Mouse (Mus musculus) midbrain, embryonic 11.5 days (tissue): ENCODE results near the gene Fbxo39. TPM values are rescaled to one million over a fixed set of nuclear protein-coding genes. Genes with fewer than 3 reads are reported as not detected.
"Not testable (repeated sequence)": the region's sequence is repeated elsewhere in the genome, so short reads cannot be mapped to it uniquely, and the experiment has no call there.

ENCODE experiments used
- ATAC-seq: fragments of 200-750 bp; cut with Nextera tagmentation; 2 replicates; pipeline ENCODE4 v1.8.0; 2017; ENCODE audit warnings: moderate TSS enrichment, moderate library complexity; ENCODE audit not compliant: low FRiP score
- DNase-seq: peaks from one replicate; pipeline ENCODE4 v3.0.0; 2015; ENCODE audit warnings: low spot score; ENCODE audit errors: missing footprints
- H3K27ac ChIP-seq: fragments of 300-500 bp; sonication (generic); 2 replicates; pipeline ENCODE4 v1.5.1; 2014; ENCODE audit warnings: low read depth, low read length
- H3K27me3 ChIP-seq: fragments of 300-500 bp; sonication (generic); 2 replicates; pipeline ENCODE4 v1.6.1; 2014; ENCODE audit warnings: mild to moderate bottlenecking, low read length, moderate library complexity, mixed read lengths; ENCODE audit not compliant: control insufficient read depth, insufficient read depth
- H3K36me3 ChIP-seq: fragments of 300-500 bp; sonication (generic); 2 replicates; pipeline ENCODE4 v1.6.1; 2014; ENCODE audit warnings: mild to moderate bottlenecking, low read length, moderate library complexity, mixed read lengths; ENCODE audit not compliant: control insufficient read depth, insufficient read depth
- H3K4me1 ChIP-seq: fragments of 300-500 bp; sonication (generic); 2 replicates; pipeline ENCODE4 v1.6.1; 2014; ENCODE audit warnings: low read length; ENCODE audit not compliant: control insufficient read depth, insufficient read depth
- H3K4me2 ChIP-seq: fragments of 300-500 bp; sonication (generic); 2 replicates; pipeline ENCODE4 v1.6.1; 2014; ENCODE audit warnings: mild to moderate bottlenecking, moderate library complexity
- H3K4me3 ChIP-seq: fragments of 300-500 bp; sonication (generic); 2 replicates; pipeline ENCODE4 v1.5.1; 2014; ENCODE audit warnings: low read depth, low read length
- H3K9ac ChIP-seq: fragments of 300-500 bp; sonication (generic); 2 replicates; pipeline ENCODE4 v1.6.1; 2014; ENCODE audit warnings: low read length
- H3K9me3 ChIP-seq: fragments of 300-500 bp; sonication (generic); 2 replicates; pipeline ENCODE4 v1.6.1; 2016; ENCODE audit warnings: low read length; ENCODE audit not compliant: control insufficient read depth
- WGBS: fragments of 180-500 bp; shearing (Covaris S2); extraction: QIAGEN DNeasy Blood & Tissue Kit; methylation state at CpG from one replicate; pipeline ENCODE4 v1.1.7; 2014; 5-methylcytosine and 5-hydroxymethylcytosine counted together
- polyA plus RNA-seq: library from polyadenylated mRNA; unstranded; fragments of >200 nt; fragmentation: Nextera tagmentation; extraction: Ambion mirVana; gene quantifications from 2 replicates; pipeline ENCODE4 v1.2.1, GENCODE M21; 2014

The Fbxo39 gene
- polyA plus RNA-seq, 1 experiment from 2014 or later, result not detected

DNA sequence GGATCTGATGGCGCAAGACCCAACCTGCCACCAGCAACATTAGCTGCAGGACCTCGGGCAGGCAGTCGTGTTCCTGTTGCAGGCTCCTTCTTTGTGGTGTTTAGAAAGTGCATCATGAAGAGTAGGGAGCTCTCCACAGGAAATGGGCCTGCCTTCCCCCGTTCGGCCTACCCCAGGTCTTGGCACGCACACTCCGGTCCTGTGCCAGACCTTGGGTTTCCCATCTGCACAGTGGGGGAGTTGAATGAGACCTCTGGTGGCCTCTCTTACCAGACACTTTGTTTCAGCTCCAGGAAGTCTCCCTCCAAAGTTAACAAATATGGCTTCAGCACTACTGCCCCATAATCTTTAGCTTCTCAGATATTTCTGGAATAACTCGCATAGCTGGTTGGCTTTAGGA is 22.5 kb downstream of the Fbxo39 start:
- Histone ChIP-seq H3K36me3 (no peaks in the 10 kb centered on the region), H3K9me3 (no peaks in the 10 kb centered on the region), H3K27me3 (no peaks in the 10 kb centered on the region), H3K9ac (no peak overlapping the region), H3K4me3 (no peak overlapping the region), H3K27ac (no peak overlapping the region), H3K4me2 (no peak overlapping the region), H3K4me1 (peaks cover 8% of the 10 kb centered on the region)
- WGBS, result 91% methylated on average over 8 of the region's 8 CpGs
- DNase-seq, result peak; percentile 64
- ATAC-seq, result no peak

DNA sequence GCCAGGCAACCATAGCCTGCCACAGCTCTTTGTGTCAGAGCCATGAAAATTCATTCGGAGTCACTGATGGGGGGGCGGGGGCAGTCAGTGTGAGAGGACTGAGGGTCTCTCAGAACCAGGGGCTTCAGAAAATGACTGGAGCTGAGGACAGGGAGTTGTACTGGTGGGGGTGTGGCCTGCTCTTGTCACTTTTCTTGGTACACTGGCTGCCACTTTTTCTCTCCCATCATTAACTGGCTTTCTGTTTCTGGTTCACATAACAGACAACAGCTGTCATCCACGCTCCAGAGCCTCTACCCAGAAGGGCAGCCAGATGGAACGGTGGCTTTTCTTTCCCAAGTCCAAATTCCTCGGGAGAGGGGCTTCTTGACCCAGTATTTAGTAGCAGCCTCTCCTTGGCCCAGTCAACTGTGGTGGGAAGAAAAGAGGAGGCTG is 24.2 kb downstream of the Fbxo39 start:
- peak; percentile 81 for ATAC-seq
- no peak overlapping the region for H3K27ac ChIP-seq
- no peak overlapping the region for H3K9ac ChIP-seq

DNA sequence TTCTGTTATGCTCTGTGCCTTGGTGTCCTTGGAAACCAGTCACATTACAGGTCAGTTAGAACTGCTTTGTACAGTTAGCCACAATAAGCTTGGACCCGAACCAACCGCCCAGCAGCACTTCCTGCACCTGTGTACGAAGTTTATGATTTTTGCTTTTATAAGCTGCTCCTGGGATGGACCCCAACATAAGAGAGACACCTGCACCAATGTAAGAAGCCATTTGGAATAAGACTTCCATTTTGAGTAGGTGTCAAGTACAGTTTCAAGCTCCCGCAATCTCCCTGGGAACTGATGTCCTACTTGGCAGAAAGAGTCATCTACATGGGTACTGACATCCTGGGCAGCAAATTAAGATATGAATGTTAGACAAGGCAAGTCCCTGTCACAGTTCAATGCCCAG is 25.5 kb downstream of the Fbxo39 start:
- no peaks in the 10 kb centered on the region for H3K9me3 ChIP-seq
- H3K36me3 ChIP-seq, result no peaks in the 10 kb centered on the region
- H3K4me1 ChIP-seq, result peaks cover 8% of the 10 kb centered on the region
- no peak overlapping the region for H3K4me2 ChIP-seq
- ATAC-seq (no peak), DNase-seq (peak; percentile 76)
- 78% methylated on average over 4 of the region's 4 CpGs for WGBS
- no peak overlapping the region for H3K4me3 ChIP-seq
- H3K27me3 ChIP-seq, result no peaks in the 10 kb centered on the region
- H3K27ac ChIP-seq, result 0 out of 2 replicates have a peak overlapping the region, but pooled peaks have one; percentile 37
- H3K9ac ChIP-seq, result no peak overlapping the region

More for the DNA sequence above, 24.2 kb downstream of the Fbxo39 start:
- Histone ChIP-seq H3K4me2 (no peak overlapping the region), H3K4me1 (peaks cover 8% of the 10 kb centered on the region), H3K9me3 (no peaks in the 10 kb centered on the region), H3K36me3 (no peaks in the 10 kb centered on the region), H3K27me3 (no peaks in the 10 kb centered on the region), H3K4me3 (no peak overlapping the region)
- peak; percentile 86 for DNase-seq
- WGBS, result 19% methylated on average over 5 of the region's 5 CpGs

DNA sequence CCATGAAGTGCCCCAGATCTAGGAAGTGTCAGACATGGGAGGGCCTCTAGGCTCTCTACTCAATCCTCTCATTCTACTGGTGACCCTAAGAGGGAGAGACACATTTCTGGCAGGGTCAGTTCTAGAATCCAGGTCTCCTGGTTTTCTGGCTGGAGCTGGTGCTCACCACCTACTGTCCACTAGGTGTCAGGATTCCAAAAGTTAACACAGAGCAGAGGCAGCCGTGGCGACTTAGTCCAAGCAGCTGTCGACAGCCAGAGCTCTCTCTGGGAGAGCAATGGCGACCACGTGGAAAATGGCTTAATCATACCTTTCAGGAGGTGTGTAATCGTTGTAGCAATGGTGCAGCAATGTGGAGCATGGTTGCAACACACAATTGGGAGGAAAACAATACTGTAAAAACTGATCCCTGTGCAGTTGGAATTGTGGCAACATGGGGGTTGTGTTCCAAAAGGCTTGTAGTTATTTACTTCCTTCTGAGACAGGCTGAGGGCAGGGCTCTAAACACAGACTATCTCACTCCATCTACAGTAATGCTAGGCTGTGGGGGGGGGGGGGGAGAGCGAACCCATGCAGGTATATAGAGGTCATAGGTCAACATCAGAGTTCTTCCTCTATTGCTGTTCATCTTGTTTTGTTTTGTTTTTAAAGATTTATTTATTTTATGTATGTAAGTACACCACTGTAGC is 28.4 kb downstream of the Fbxo39 start:
- Histone ChIP-seq H3K36me3 (no peaks in the 10 kb centered on the region), H3K4me3 (no peak overlapping the region), H3K9ac (no peak overlapping the region), H3K27ac (no peak overlapping the region), H3K9me3 (no peaks in the 10 kb centered on the region), H3K27me3 (no peaks in the 10 kb centered on the region), H3K4me1 (peaks cover 8% of the 10 kb centered on the region), H3K4me2 (no peak overlapping the region)
- ATAC-seq, result peak; percentile 79; the same call in 1 of the 2 replicates
- 9% methylated on average over 7 of the region's 7 CpGs for WGBS
- DNase-seq, result peak; percentile 90

DNA sequence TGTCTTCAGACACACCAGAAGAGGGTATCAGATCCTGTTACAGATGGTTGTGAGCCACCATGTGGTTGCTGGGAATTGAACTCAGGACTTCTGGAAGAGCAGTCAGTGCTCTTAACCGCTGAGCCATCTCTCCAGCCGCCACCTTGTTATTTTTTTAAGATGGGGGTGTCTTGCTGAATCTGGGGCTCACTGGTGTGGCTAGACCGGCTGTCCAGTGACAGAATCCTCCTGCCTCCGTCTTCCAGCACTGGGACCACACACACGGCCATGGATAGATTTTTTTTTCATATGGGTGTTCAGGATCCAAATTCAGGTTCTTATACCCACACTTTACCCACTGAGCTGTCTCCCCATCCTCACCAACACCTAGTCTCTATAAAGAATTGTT is 29.0 kb downstream of the Fbxo39 start:
- H3K4me2 ChIP-seq, H3K27ac ChIP-seq, H3K4me3 ChIP-seq, H3K27me3 ChIP-seq, H3K36me3 ChIP-seq, H3K9ac ChIP-seq, ATAC-seq, H3K9me3 ChIP-seq, H3K4me1 ChIP-seq: not testable (repeated sequence)
- WGBS, result 90% methylated on average over 5 of the region's 5 CpGs
- peak; percentile 72 for DNase-seq

DNA sequence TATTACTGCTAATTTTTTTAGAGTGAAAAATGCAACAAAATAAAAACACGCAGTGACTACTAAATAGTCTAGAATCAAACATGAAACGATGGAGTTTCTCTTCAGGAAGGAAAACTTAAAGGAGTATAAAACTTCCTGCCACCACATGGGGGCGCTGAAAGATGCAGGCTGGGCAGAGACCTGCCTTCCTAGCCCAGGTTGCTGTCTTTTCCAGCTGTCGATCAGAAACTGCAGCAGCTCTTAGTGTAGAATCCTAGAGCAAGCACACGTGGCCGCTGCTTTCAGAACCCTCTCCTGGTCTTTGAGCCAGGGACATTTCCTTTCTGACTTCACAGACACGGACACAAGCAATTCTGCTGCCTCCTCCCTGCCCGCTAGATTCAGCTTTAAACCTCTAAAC is 29.7 kb downstream of the Fbxo39 start:
- DNase-seq, result peak; percentile 91
- no peaks in the 10 kb centered on the region for H3K9me3 ChIP-seq
- no peak for ATAC-seq
- no peak overlapping the region for H3K27ac ChIP-seq
- H3K27me3 ChIP-seq, result no peaks in the 10 kb centered on the region
- no peak overlapping the region for H3K4me3 ChIP-seq
- H3K4me1 ChIP-seq, result peaks cover 2% of the 10 kb centered on the region; the same call in 1 of the 2 replicates
- 32% methylated on average over 8 of the region's 8 CpGs for WGBS
- H3K9ac ChIP-seq, result no peak overlapping the region
- no peak overlapping the region for H3K4me2 ChIP-seq
- no peaks in the 10 kb centered on the region for H3K36me3 ChIP-seq

DNA sequence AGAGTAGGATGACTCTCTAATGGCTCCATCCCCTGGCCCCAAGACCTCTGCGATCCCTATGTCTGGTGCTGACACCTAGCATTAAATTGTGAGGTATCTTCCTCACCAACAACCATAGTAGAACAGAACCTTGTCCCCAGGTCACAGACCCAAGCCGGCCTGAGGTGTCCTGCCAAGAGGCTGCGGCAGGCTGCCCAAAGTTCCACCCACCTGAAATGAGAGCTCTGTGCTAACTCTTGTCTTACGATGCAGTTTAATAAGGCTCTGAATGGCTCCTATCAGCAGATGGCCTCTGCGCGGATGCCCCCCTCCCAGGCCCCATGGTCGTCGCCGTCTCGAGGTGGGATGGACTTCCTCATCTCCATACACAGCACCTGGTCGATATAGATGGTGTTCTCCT is 30.2 kb downstream of the Fbxo39 start:
- H3K36me3 ChIP-seq, result no peaks in the 10 kb centered on the region
- H3K9me3 ChIP-seq, result no peaks in the 10 kb centered on the region
- no peak overlapping the region for H3K4me2 ChIP-seq
- H3K27ac ChIP-seq, result no peak overlapping the region
- H3K4me1 ChIP-seq, result no peaks in the 10 kb centered on the region
- ATAC-seq (no peak), DNase-seq (no peak)
- H3K9ac ChIP-seq, result no peak overlapping the region
- no peaks in the 10 kb centered on the region for H3K27me3 ChIP-seq
- WGBS, result 89% methylated on average over 11 of the region's 11 CpGs
- H3K4me3 ChIP-seq, result no peak overlapping the region

DNA sequence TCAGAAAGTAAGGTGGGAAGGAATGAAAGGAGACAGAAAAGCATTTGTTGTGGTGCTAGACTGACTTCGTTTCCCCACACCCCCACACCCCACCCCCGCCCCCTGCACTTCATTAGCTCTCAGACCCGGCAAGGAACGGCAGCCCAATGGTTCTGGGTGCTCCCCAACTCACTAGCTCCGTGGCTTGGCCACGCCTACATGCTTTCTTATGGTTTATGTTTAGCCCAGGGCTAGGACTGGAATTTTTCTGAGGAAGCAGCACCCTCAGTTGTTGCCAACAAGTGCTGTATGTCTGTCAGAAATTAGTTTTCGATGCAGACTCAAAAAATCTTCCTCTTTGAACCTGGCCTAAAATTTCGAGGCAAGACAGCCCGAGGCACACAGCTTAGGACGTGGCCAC is 34.3 kb downstream of the Fbxo39 start:
- no peak overlapping the region for H3K9ac ChIP-seq
- no peak for DNase-seq

DNA sequence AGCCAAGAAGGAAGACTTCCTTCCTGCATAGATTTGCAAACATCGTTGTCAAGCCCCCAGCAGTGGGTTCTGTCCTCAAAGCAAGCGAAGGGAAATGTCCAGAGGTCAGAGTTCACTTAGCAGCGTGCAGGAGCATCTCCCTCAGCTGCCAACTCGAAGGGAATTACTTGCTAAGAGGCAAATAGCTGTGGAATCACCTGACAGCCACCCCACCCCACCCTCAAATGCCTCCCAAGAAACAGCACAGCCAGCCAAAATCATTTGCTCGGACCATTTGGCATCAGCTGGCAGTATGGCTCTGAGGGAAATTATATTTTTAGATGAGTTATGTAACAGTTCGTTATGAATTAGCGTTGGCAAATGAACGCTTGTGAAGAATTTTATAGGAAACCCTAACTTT is 34.8 kb downstream of the Fbxo39 start:
- Histone ChIP-seq H3K9me3 (no peaks in the 10 kb centered on the region), H3K27ac (no peak overlapping the region), H3K9ac (no peak overlapping the region), H3K4me1 (no peaks in the 10 kb centered on the region), H3K36me3 (no peaks in the 10 kb centered on the region), H3K4me2 (no peak overlapping the region), H3K27me3 (no peaks in the 10 kb centered on the region), H3K4me3 (no peak overlapping the region)
- DNase-seq, result no peak
- 66% methylated on average over 8 of the region's 8 CpGs for WGBS
- no peak for ATAC-seq

More for the DNA sequence above, 34.3 kb downstream of the Fbxo39 start:
- Histone ChIP-seq H3K4me3 (no peak overlapping the region), H3K36me3 (no peaks in the 10 kb centered on the region), H3K4me1 (no peaks in the 10 kb centered on the region), H3K27ac (no peak overlapping the region), H3K4me2 (no peak overlapping the region), H3K27me3 (no peaks in the 10 kb centered on the region), H3K9me3 (no peaks in the 10 kb centered on the region)
- no peak for ATAC-seq
- 70% methylated on average over 10 of the region's 10 CpGs for WGBS
